Mouse (Mus musculus): ENCODE measurements around the gene Zdhhc7. TPM values are rescaled to one million over a fixed set of nuclear protein-coding genes. Genes with fewer than 3 reads are reported as not detected.

The Zdhhc7 gene
- total RNA-seq, 2 experiments from 2014 or later: 43.2 to 44.8 TPM

GRCm38 (mm10) chr8:120114315-120114841, 13.1 kb upstream of the Zdhhc7 start:
- peak; percentile 47 for DNase-seq

- DNase-seq: peak; percentile 100
These were observed 12.5 kb upstream of the Zdhhc7 start, which contains the start of gene 6430548M08Rik for GRCm38 (mm10) chr8:120113758-120114255. Gene 6430548M08Rik, plus strand, starts transcription at chr8:120114152.

- peak; percentile 73 for DNase-seq
These were observed 12.0 kb upstream of the Zdhhc7 start for GRCm38 (mm10) chr8:120113306-120113705.

- DNase-seq: no peak
These were observed 11.3 kb upstream of the Zdhhc7 start for GRCm38 (mm10) chr8:120112535-120112934.

- no peak for DNase-seq
These were observed 10.1 kb upstream of the Zdhhc7 start for GRCm38 (mm10) chr8:120111382-120111781.

GRCm38 (mm10) chr8:120110966-120111365, 9.7 kb upstream of the Zdhhc7 start:
- no peak for DNase-seq

- no peak for DNase-seq
These were observed 7.9 kb upstream of the Zdhhc7 start for GRCm38 (mm10) chr8:120109149-120109548.

GRCm38 (mm10) chr8:120104721-120105272, 3.5 kb upstream of the Zdhhc7 start:
- DNase-seq: peak; percentile 88

GRCm38 (mm10) chr8:120103916-120104315, 2.6 kb upstream of the Zdhhc7 start:
- DNase-seq: no peak

GRCm38 (mm10) chr8:120100388-120101067, 754 bp downstream of the Zdhhc7 start:
- peak; percentile 49 for DNase-seq

- DNase-seq: no peak
These were observed 4.8 kb downstream of the Zdhhc7 start for GRCm38 (mm10) chr8:120096486-120096885.

GRCm38 (mm10) chr8:120094801-120095200, 6.5 kb downstream of the Zdhhc7 start:
- no peak for DNase-seq

- no peak for DNase-seq
These were observed 8.2 kb downstream of the Zdhhc7 start for GRCm38 (mm10) chr8:120093103-120093502.

- no peak for DNase-seq
These were observed 10.2 kb downstream of the Zdhhc7 start for GRCm38 (mm10) chr8:120091032-120091431.

GRCm38 (mm10) chr8:120089511-120089910, 11.8 kb downstream of the Zdhhc7 start:
- DNase-seq: no peak

GRCm38 (mm10) chr8:120084783-120085182, 16.5 kb downstream of the Zdhhc7 start:
- no peak for DNase-seq

GRCm38 (mm10) chr8:120083261-120083660, 18.0 kb downstream of the Zdhhc7 start:
- DNase-seq: peak; percentile 74

GRCm38 (mm10) chr8:120079361-120079760, 21.9 kb downstream of the Zdhhc7 start:
- DNase-seq: no peak

GRCm38 (mm10) chr8:120078080-120078479, 23.2 kb downstream of the Zdhhc7 start:
- DNase-seq: peak; percentile 91

- DNase-seq: no peak
These were observed 25.9 kb downstream of the Zdhhc7 start for GRCm38 (mm10) chr8:120075347-120075746.

- no peak for DNase-seq
These were observed 26.8 kb downstream of the Zdhhc7 start for GRCm38 (mm10) chr8:120074516-120074915.

GRCm38 (mm10) chr8:120072827-120073226, 28.5 kb downstream of the Zdhhc7 start:
- peak; percentile 39 for DNase-seq

- peak; percentile 74 for DNase-seq
These were observed 29.0 kb downstream of the Zdhhc7 start for GRCm38 (mm10) chr8:120072259-120072658.

- peak; percentile 91 for DNase-seq
These were observed 29.6 kb downstream of the Zdhhc7 start for GRCm38 (mm10) chr8:120071684-120072083.

All from adrenal gland, postnatal 10 days (tissue).